Mouse (Mus musculus): ENCODE measurements around the gene Disc1. TPM values are rescaled to one million over a fixed set of nuclear protein-coding genes. Genes with fewer than 3 reads are reported as not detected.
A peak's percentile ranks its signal among the peaks of the same experiment; 100 is the strongest.

Disc1 gene
- polyA plus RNA-seq, 1 experiment from 2014 or later, result 2.3 TPM

DNA sequence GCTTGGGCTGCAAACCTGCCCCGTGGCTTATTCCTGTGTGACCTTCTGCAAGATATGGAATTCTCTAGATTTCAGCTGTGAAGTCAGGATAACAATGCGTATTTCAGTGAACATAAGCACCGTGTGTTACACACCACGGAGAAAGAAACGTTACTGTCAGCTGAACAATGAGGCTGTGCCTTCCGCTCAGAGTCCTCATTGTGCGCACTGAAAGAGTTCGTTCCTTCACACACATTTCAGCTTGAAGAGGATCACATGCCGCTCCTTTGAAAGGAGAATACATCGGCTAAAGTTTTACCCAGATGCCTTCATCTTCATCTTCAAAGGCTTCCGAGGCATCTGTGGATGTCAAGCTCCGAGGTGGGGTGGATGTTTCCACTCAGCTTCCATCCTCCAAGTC, 105.4 kb downstream of the Disc1 start:
- Histone ChIP-seq H3K9me3 (replicated peaks; ENCODE audit: control insufficient read depth, low read length) (no peaks in the 10 kb centered on the region), H3K9ac (ENCODE audit: low read length) (no peak overlapping the region)
- 73% methylated on average over 12 of the region's 12 CpGs for WGBS

DNA sequence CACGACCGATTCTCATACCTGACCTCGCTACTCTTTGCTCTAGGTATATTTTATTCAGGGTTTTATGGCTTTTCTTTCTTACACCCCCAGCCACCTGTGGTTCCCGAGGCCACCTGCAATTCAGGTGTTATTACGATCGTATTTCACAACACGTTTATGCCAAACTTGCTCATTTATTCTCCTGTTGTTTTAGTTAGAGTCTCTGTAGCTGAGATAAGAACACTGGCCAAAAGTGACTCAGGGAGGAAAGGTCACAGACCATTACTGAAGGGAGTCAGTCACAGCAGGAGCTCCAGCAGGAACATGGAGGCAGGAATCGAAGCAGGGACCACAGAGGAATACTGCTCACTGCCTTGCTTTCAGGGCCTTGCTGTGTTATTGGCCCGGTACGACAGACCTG, 109.5 kb downstream of the Disc1 start:
- no peak overlapping the region for H3K4me3 ChIP-seq (ENCODE audit: low read length)
- WGBS, result 85% methylated on average over 10 of the region's 10 CpGs
- H3K4me1 ChIP-seq (ENCODE audit: control insufficient read depth, insufficient read depth, low read length), result no peaks in the 10 kb centered on the region
- H3K9ac ChIP-seq (ENCODE audit: low read length), result no peak overlapping the region
- no peak overlapping the region for H3K27ac ChIP-seq (ENCODE audit: low read length)
- H3K36me3 ChIP-seq (ENCODE audit: control insufficient read depth, insufficient read depth), result no peaks in the 10 kb centered on the region
- H3K27me3 ChIP-seq (ENCODE audit: control insufficient read depth, insufficient read depth, low read length), result no peaks in the 10 kb centered on the region
- H3K4me2 ChIP-seq (ENCODE audit: low read depth, low read length), result no peak overlapping the region
- H3K9me3 ChIP-seq (replicated peaks; ENCODE audit: control insufficient read depth, low read length), result no peaks in the 10 kb centered on the region
- ATAC-seq (replicated peaks; ENCODE audit: extremely low read depth, insufficient read depth, low FRiP score), result no peak

More for the DNA sequence above, 105.4 kb downstream of the Disc1 start:
- Histone ChIP-seq H3K36me3 (ENCODE audit: control insufficient read depth, insufficient read depth) (no peaks in the 10 kb centered on the region), H3K4me1 (ENCODE audit: control insufficient read depth, insufficient read depth, low read length) (no peaks in the 10 kb centered on the region), H3K4me2 (ENCODE audit: low read depth, low read length) (no peak overlapping the region), H3K4me3 (ENCODE audit: low read length) (no peak overlapping the region), H3K27me3 (ENCODE audit: control insufficient read depth, insufficient read depth, low read length) (no peaks in the 10 kb centered on the region), H3K27ac (ENCODE audit: low read length) (no peak overlapping the region)
- ATAC-seq (replicated peaks; ENCODE audit: extremely low read depth, insufficient read depth, low FRiP score), result no peak

GRCm38 (mm10) chr8:125163906-125164305, 109.9 kb downstream of the Disc1 start:
- Histone ChIP-seq H3K27ac (ENCODE audit: low read length) (no peak overlapping the region), H3K9me3 (replicated peaks; ENCODE audit: control insufficient read depth, low read length) (no peaks in the 10 kb centered on the region), H3K4me2 (ENCODE audit: low read depth, low read length) (no peak overlapping the region), H3K36me3 (ENCODE audit: control insufficient read depth, insufficient read depth) (no peaks in the 10 kb centered on the region), H3K4me3 (ENCODE audit: low read length) (no peak overlapping the region), H3K9ac (ENCODE audit: low read length) (no peak overlapping the region), H3K27me3 (ENCODE audit: control insufficient read depth, insufficient read depth, low read length) (no peaks in the 10 kb centered on the region), H3K4me1 (ENCODE audit: control insufficient read depth, insufficient read depth, low read length) (no peaks in the 10 kb centered on the region)
- no peak for ATAC-seq (replicated peaks; ENCODE audit: extremely low read depth, insufficient read depth, low FRiP score)
- 76% methylated on average over 6 of the region's 6 CpGs for WGBS

DNA sequence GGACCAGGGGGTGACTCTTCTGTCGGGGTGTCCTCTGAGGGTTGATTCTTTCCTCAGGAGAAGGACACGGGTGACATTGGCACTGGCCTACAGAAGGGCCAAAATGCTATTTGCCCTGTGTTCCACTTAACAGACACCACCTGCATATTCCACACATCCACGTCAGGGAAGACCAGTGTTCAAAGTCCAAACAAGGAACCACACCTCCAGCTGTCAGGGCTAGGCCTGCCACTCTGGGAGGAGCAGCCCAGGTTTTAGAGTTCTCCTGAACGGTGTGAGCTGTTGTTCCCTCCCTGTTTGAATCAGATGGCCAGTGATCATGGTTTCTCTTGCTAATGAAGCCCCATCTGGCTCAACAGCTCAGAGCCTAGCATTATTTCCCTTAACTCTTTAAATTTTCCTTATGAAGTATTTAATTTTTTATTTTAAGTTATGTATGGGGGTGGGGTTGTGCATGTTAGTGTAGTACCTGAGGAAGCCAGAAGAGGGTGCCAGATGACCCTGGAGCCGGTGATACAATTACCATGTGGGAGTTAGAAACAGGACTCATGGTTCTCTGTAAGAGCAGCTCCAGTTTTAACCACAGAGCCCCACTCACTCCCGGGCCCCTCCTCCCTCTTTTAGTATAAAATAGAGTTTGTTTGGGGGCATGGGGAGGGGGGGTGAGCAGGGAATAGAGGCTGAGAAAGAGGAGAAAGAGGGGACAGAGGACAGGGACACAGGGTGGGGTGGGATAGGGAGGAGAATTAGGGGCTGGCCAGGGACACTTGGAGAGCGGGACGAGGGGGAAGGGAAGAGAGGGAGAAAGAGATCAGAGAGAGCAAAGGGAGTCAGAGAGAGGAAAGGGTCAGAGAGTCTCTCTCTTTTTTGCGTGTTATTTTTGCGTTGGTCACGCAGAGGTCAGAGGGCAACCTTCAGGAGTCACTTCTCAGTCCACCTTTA, 111.8 kb downstream of the Disc1 start:
- Histone ChIP-seq H3K4me2 (ENCODE audit: low read depth, low read length) (no peak overlapping the region), H3K27ac (ENCODE audit: low read length) (no peak overlapping the region), H3K9ac (ENCODE audit: low read length) (no peak overlapping the region), H3K27me3 (ENCODE audit: control insufficient read depth, insufficient read depth, low read length) (no peaks in the 10 kb centered on the region), H3K4me1 (ENCODE audit: control insufficient read depth, insufficient read depth, low read length) (no peaks in the 10 kb centered on the region), H3K36me3 (ENCODE audit: control insufficient read depth, insufficient read depth) (no peaks in the 10 kb centered on the region), H3K9me3 (replicated peaks; ENCODE audit: control insufficient read depth, low read length) (no peaks in the 10 kb centered on the region), H3K4me3 (ENCODE audit: low read length) (no peak overlapping the region)
- 70% methylated on average over 11 of the region's 11 CpGs for WGBS
- no peak for ATAC-seq (replicated peaks; ENCODE audit: extremely low read depth, insufficient read depth, low FRiP score)

- 89% methylated on average over 6 of the region's 6 CpGs for WGBS
- no peak for ATAC-seq (replicated peaks; ENCODE audit: extremely low read depth, insufficient read depth, low FRiP score)
- Histone ChIP-seq H3K9me3 (replicated peaks; ENCODE audit: control insufficient read depth, low read length) (no peaks in the 10 kb centered on the region), H3K27ac (ENCODE audit: low read length) (no peak overlapping the region), H3K36me3 (ENCODE audit: control insufficient read depth, insufficient read depth) (no peaks in the 10 kb centered on the region), H3K4me2 (ENCODE audit: low read depth, low read length) (no peak overlapping the region), H3K9ac (ENCODE audit: low read length) (no peak overlapping the region), H3K27me3 (ENCODE audit: control insufficient read depth, insufficient read depth, low read length) (no peaks in the 10 kb centered on the region), H3K4me3 (ENCODE audit: low read length) (no peak overlapping the region), H3K4me1 (ENCODE audit: control insufficient read depth, insufficient read depth, low read length) (no peaks in the 10 kb centered on the region)
Measured at GRCm38 (mm10) chr8:125166545-125166944, 112.5 kb downstream of the Disc1 start.

GRCm38 (mm10) chr8:125166988-125167387, 113.0 kb downstream of the Disc1 start:
- H3K9ac ChIP-seq (ENCODE audit: low read length), result no peak overlapping the region
- H3K4me2 ChIP-seq (ENCODE audit: low read depth, low read length), result no peak overlapping the region
- WGBS, result 85% methylated on average over 9 of the region's 9 CpGs
- H3K4me3 ChIP-seq (ENCODE audit: low read length), result no peak overlapping the region
- H3K27ac ChIP-seq (ENCODE audit: low read length), result no peak overlapping the region
- no peaks in the 10 kb centered on the region for H3K27me3 ChIP-seq (ENCODE audit: control insufficient read depth, insufficient read depth, low read length)
- no peak for ATAC-seq (replicated peaks; ENCODE audit: extremely low read depth, insufficient read depth, low FRiP score)
- no peaks in the 10 kb centered on the region for H3K4me1 ChIP-seq (ENCODE audit: control insufficient read depth, insufficient read depth, low read length)
- H3K9me3 ChIP-seq (replicated peaks; ENCODE audit: control insufficient read depth, low read length), result no peaks in the 10 kb centered on the region
- no peaks in the 10 kb centered on the region for H3K36me3 ChIP-seq (ENCODE audit: control insufficient read depth, insufficient read depth)

GRCm38 (mm10) chr8:125169628-125170027, 115.6 kb downstream of the Disc1 start:
- no peak for ATAC-seq (replicated peaks; ENCODE audit: extremely low read depth, insufficient read depth, low FRiP score)
- H3K4me2 ChIP-seq (ENCODE audit: low read depth, low read length), result no peak overlapping the region
- H3K27me3 ChIP-seq (ENCODE audit: control insufficient read depth, insufficient read depth, low read length), result no peaks in the 10 kb centered on the region
- no peak overlapping the region for H3K27ac ChIP-seq (ENCODE audit: low read length)
- no peaks in the 10 kb centered on the region for H3K9me3 ChIP-seq (replicated peaks; ENCODE audit: control insufficient read depth, low read length)
- H3K9ac ChIP-seq (ENCODE audit: low read length), result no peak overlapping the region
- no peaks in the 10 kb centered on the region for H3K36me3 ChIP-seq (ENCODE audit: control insufficient read depth, insufficient read depth)
- no peak overlapping the region for H3K4me3 ChIP-seq (ENCODE audit: low read length)
- peaks cover 10% of the 10 kb centered on the region for H3K4me1 ChIP-seq (ENCODE audit: control insufficient read depth, insufficient read depth, low read length)
- WGBS, result 71% methylated on average over 3 of the region's 3 CpGs

GRCm38 (mm10) chr8:125171531-125171930, 117.5 kb downstream of the Disc1 start:
- no peak overlapping the region for H3K27ac ChIP-seq (ENCODE audit: low read length)
- H3K9me3 ChIP-seq (replicated peaks; ENCODE audit: control insufficient read depth, low read length), result no peaks in the 10 kb centered on the region
- H3K9ac ChIP-seq (ENCODE audit: low read length), result no peak overlapping the region
- no peak overlapping the region for H3K4me3 ChIP-seq (ENCODE audit: low read length)
- ATAC-seq (replicated peaks; ENCODE audit: extremely low read depth, insufficient read depth, low FRiP score), result no peak
- H3K4me2 ChIP-seq (ENCODE audit: low read depth, low read length), result no peak overlapping the region
- H3K36me3 ChIP-seq (ENCODE audit: control insufficient read depth, insufficient read depth), result no peaks in the 10 kb centered on the region
- WGBS, result 81% methylated on average over 2 of the region's 2 CpGs
- H3K4me1 ChIP-seq (ENCODE audit: control insufficient read depth, insufficient read depth, low read length), result peaks cover 19% of the 10 kb centered on the region
- H3K27me3 ChIP-seq (ENCODE audit: control insufficient read depth, insufficient read depth, low read length), result no peaks in the 10 kb centered on the region

DNA sequence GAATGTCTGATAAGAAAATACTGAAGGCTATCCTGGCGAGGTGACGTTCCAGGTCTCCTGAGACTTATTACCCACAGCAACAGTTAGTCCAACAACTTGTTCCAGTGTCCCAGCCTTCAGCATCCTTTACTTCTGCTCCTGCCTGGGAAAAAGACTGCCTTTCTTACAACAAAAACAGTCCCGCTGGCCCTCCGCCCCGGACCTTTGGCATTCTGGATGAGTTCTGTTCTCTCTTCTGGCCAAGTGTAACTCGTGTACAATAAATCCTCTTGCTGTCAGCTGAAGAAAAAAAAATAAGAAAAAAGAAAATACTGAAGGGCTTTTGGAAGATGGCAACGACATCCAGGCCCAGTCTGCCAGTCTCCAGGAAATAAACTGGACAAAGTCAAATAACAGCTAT, 120.2 kb downstream of the Disc1 start:
- no peaks in the 10 kb centered on the region for H3K9me3 ChIP-seq (replicated peaks; ENCODE audit: control insufficient read depth, low read length)
- H3K4me2 ChIP-seq (ENCODE audit: low read depth, low read length), result no peak overlapping the region; the same call in 1 of the 2 replicates
- H3K36me3 ChIP-seq (ENCODE audit: control insufficient read depth, insufficient read depth), result no peaks in the 10 kb centered on the region; the same call in 1 of the 2 replicates
- peak overlapping the region; percentile 29 for H3K9ac ChIP-seq (ENCODE audit: low read length)
- no peak overlapping the region for H3K4me3 ChIP-seq (ENCODE audit: low read length)
- WGBS, result 41% methylated on average over 7 of the region's 7 CpGs
- no peak for ATAC-seq (replicated peaks; ENCODE audit: extremely low read depth, insufficient read depth, low FRiP score)
- H3K27ac ChIP-seq (ENCODE audit: low read length), result peak overlapping the region; percentile 87
- H3K27me3 ChIP-seq (ENCODE audit: control insufficient read depth, insufficient read depth, low read length), result no peaks in the 10 kb centered on the region
- H3K4me1 ChIP-seq (ENCODE audit: control insufficient read depth, insufficient read depth, low read length), result peaks cover 19% of the 10 kb centered on the region

All from heart, embryonic 16.5 days (tissue).